Mouse (Mus musculus) megakaryocyte-erythroid progenitor cell, adult 5-6 weeks (primary cell): ENCODE results near the gene Pfkfb4. TPM values are rescaled to one million over a fixed set of nuclear protein-coding genes. Genes with fewer than 3 reads are reported as not detected.

Experiments
- ATAC-seq: replicated peaks from 2 replicates; pipeline ENCODE4 v1.8.0; 2016; ENCODE audit warnings: mild to moderate bottlenecking, inconsistent platforms; ENCODE audit not compliant: severe bottlenecking, poor library complexity, low FRiP score, low TSS enrichment
- total RNA-seq, 2 experiments: library from RNA; stranded (forward) in 1 of 2; stranded (reverse) in 1 of 2; fragments of 200-1000, 215-1000 nt in 1 of 2; fragments of >200 nt in 1 of 2; fragmentation: Nextera tagmentation in 1 of 2; gene quantifications; 2 replicates each; pipeline ENCODE4 v1.2.3; 2014 to 2017

Gene Pfkfb4
- total RNA-seq, 2 experiments from 2014 or later: 4.8 to 22.7 TPM

- ATAC-seq: no peak
These were observed 37.3 kb downstream of the Pfkfb4 start for GRCm38 (mm10) chr9:109028919-109029318.

- no peak for ATAC-seq
These were observed 38.7 kb downstream of the Pfkfb4 start for GRCm38 (mm10) chr9:109030312-109030711.

DNA sequence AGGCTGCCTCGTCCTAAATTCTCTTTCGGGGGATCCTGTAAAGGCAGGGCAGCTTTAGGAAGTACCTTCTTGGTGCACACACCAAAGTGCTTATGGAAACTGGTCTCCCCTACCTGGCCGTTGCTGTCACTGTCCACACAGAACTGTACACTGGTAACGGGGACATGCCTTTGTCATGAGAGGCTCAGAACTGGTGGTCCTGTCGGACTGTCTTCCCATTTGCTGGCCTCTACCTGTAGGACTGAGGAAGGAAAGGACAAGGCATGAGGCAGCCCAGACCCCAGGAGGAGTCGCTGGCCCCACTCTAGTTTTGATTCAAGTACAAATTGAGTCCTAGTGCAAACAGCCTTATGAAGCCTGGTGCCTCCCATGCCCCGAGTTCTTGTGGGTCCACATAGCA lies 39.4 kb downstream of the Pfkfb4 start:
- ATAC-seq: no peak

DNA sequence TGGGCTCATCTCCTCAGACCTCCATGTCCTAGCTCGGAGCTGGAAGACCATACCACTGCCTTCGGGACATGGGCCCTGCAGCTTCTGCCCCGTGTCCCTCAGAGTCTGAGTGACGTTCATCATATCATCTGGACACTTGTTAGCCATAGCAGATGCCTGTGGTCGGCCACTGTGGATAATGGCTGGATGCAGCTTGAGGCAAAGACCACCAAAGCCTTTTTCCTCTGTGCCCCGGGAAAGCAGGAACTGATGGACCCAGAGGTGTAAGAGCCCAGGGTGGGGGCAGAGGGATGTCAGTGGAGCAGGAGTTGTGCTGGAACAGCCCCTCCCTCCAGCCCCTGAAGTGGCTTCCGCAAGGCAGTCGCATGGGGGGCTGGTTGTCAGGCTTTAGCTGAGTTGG lies 40.1 kb downstream of the Pfkfb4 start:
- ATAC-seq: no peak

GRCm38 (mm10) chr9:109032435-109032834 lies 40.9 kb downstream of the Pfkfb4 start:
- 0 out of 2 replicates have a peak, but pooled peaks have one; percentile 63 for ATAC-seq

DNA sequence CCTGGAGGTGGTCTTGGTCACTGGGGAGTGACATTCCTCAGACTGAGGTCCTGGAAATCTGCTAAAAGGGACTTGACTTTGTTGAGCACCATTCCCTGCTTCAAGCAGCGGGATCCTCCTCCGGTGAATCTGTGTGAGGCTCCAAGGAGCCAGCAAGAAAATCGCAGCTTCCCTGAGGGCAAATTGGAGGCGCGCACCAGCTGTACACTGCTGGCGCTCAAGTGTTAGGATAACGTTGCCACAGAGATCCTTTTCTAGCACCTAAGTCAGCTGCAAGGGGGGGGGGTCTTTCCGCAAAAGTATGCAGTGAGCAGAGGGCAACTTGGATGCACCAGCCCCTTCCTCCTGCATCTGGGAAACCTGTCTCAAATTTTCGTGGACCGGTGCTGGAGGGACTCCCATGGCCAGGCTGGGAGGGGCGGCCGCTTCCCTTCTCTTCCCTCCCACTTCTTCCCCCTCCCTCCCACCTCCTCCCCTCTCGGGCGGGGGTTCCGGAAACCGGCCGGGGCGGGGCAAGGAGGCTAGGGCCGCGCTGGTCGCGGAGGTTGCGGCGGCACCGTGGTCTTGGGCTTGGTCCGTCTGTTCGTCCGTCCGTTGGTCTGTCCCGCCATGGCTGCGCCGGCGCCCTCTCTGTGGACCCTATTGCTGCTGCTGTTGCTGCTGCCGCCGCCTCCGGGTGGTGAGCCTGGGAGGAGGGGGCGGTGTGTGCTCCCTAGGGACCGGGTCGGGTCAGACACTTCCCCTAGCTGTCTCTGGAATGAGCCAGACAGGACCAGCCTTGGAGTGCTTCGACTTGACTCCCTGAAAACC lies 46.7 kb downstream of the Pfkfb4 start, which contains the start of gene Shisa5:
Shisa5 (plus strand) TSS at position 480 of the 810 bp plus-strand sequence.
- ATAC-seq: peak; percentile 90

- ATAC-seq: peak; percentile 48
These were observed 47.4 kb downstream of the Pfkfb4 start for GRCm38 (mm10) chr9:109038901-109039364.

- no peak for ATAC-seq
These were observed 48.1 kb downstream of the Pfkfb4 start for GRCm38 (mm10) chr9:109039681-109040080.

DNA sequence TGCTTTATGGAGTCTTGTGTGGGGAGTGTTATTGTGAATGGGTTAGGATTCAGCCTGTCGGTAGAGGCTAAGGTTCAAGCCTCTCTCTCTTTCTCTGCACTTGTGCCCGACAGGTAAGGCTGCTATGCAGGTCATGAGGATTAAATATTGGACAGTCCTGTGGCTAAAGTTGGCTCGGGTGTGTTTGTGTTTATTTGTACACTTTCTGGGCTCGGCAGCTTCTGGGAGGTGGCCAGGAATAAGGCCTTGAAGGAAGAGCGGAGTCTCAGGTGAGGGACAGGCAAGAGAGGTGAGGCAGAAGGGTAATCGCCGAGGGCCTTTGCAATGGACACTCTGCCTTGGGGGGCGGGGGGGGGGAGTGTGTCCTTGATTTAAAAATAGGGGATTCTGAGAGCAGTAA lies 48.6 kb downstream of the Pfkfb4 start:
- ATAC-seq: no peak

- ATAC-seq: no peak
These were observed 49.3 kb downstream of the Pfkfb4 start for GRCm38 (mm10) chr9:109040906-109041305.

GRCm38 (mm10) chr9:109041351-109041750 lies 49.8 kb downstream of the Pfkfb4 start:
- ATAC-seq: no peak

GRCm38 (mm10) chr9:109046306-109046705 lies 54.7 kb downstream of the Pfkfb4 start:
- peak; percentile 98 for ATAC-seq

DNA sequence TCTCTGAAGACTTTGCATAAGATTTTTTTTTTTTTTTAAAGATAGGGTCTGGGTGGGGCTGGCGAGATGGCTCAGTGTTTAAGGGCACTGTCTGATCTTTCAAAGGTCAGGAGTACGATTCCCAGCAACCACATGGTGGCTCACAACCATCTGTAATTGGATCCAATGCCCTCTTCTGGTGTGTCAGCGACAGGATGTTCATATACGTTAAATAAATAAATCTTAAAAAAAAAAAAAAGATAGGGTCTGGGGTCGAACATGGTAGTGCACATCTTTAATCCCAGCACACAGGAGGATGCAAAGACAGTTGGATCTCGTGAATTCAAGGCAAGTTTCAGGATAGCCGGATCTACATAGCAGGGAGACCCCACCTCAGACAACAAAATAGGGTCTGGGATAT lies 57.7 kb downstream of the Pfkfb4 start:
- no peak for ATAC-seq

DNA sequence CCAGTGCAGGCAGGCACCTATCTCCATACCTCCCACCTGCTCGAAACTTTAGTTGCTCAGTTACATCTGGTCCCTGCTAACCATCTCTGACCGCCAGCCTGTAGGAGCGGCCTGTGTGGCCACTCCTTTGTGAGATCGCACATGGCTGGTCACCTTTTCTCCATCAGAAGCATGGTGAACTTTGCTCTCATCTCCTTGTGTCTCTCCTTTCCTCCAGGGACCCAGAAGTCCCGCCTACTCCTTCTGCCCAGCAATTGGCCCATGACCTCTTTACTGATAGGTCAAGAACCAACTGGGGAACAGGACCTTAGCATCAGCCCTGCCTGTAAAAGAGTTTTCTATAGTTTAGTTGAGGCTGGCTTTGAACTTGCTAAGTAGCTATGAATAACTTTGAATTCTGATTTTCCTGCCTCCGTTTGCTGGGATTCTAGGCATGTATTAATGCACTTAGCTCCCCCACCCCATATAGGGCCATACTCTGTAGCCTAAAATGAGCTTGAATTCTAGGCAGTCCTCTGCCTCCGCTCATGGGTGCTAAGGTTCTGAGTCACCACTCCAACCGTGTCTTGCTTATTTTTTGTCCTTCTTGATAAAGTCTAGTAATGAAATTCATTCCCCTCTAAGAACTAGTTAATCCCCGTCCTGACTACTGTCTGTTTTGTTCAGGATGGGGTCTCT lies 58.6 kb downstream of the Pfkfb4 start:
- ATAC-seq: no peak

- no peak for ATAC-seq
These were observed 59.1 kb downstream of the Pfkfb4 start for GRCm38 (mm10) chr9:109050674-109050997.

DNA sequence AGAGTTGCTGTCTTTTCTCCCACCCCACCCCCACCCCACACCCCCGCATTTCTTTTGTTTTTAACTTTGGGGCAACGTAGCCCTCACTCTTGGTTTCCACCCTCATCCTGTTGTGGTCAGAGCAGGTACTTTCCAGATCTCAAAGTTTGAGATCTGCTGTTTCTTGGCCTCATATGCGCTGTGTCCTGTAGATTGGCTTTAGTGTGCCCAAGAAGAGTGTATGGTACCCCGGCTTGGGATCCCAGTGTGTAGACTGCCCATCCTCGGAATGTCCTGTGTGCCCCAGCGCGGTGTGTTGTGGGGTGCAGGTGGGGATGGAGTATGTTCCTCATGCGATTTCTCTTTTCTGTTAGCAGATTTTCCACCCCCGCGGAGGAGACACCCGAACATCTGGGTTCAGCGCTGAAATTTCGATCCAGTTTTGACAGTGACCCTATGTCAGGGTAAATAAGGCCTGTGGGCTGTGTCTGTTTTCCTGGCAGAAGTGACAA lies 59.5 kb downstream of the Pfkfb4 start:
- no peak for ATAC-seq

GRCm38 (mm10) chr9:109051651-109052489 lies 60.3 kb downstream of the Pfkfb4 start:
- no peak for ATAC-seq

DNA sequence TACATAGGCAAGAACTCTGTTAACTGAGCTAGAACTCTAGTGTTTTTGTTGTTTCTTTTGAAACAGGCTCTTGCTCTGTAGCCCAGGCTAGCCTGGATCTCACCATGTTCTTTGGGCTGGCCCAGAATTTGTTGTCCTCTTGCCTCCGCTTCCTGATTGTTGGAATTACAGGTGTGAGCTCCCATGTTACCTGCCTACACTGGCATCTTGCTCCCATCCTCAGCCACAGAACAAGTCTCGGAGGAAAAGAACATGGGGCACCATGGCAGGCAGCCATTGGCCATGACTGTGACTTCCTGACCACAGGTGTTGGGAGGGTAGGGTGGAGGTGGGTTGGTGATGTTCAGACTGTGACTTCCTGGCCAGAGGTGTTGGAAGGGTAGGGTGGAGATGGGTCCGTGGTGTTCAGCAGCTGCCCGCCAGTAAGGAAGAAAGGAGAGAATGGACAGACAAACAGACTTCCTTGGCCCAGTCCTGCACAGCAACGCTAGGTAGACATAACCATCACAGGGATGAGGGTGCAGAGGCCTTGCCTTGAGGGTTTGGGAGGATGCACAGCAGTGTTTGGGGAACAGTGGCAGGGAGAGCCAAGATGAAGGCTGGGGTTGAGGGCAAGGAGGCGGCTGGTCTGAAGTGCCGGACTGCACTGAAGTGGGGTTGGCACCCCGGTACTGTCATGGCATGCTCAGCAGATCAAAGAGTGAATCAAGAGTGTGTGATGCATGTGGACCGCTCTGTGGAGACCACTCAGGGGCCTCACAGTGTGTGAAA lies 61.1 kb downstream of the Pfkfb4 start:
- no peak for ATAC-seq

- ATAC-seq: no peak
These were observed 61.8 kb downstream of the Pfkfb4 start for GRCm38 (mm10) chr9:109053366-109053765.
